Mouse (Mus musculus) left cerebral cortex, adult 8-10 months (tissue): ENCODE data around the gene Fn3krp. TPM values are rescaled to one million over a fixed set of nuclear protein-coding genes. Genes with fewer than 3 reads are reported as not detected.

Experiments
- DNase-seq, 2 experiments: peaks; one replicate each; pipeline ENCODE4 v3.0.0; 2022; ENCODE audit warnings: low spot score in 2 of 2
- total RNA-seq, 4 experiments: library from RNA; stranded (reverse); gene quantifications; 2 replicates each; pipeline ENCODE4 v1.2.4; 2022

Fn3krp gene
- total RNA-seq: 10 to 100 TPM; 47.7 to 52.2 (median 50.9) TPM

DNA sequence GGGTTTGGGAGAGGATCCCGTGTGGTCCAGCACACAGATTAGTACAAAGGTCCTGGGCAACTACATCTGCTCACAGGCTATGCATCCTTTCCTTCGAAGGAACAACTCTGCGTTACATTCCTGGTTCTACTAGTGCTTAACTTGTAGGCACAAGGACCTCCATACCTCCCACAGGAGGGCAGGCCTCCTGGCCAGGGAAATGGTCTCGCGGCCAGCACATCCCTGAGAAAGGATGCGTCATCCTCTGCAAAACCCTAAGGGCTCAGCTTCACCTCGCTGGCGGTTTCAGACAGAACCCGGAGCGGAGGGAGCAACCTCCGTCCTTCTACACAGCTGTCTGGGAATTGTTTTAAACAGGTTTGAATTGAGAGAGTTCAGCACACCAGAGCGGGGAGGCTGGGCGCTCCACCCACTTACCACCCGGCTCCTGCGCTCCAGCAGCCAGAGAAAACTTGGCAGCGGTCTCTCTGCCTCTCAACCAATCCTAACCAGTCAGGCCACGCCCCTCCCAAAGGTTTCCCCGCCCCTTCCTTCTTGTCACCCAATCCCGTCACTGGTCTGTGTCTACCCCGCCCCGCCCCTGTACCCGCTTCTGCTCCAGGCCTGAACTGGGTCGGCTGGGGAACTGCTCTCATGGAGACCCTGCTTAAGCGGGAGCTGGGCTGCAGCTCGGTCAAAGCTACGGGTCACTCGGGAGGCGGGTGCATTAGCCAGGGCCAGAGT lies at the start of gene Fn3krp:
Fn3krp (plus strand) TSS at position 572 of the 723 bp plus-strand sequence.
- DNase-seq: peak; percentile 95 to 99

- DNase-seq: no peak
Measured at GRCm38 (mm10) chr11:121373305-121373704, 47.9 kb upstream of the Fn3krp start.

GRCm38 (mm10) chr11:121378644-121379043 lies 42.6 kb upstream of the Fn3krp start:
- DNase-seq: no peak

DNA sequence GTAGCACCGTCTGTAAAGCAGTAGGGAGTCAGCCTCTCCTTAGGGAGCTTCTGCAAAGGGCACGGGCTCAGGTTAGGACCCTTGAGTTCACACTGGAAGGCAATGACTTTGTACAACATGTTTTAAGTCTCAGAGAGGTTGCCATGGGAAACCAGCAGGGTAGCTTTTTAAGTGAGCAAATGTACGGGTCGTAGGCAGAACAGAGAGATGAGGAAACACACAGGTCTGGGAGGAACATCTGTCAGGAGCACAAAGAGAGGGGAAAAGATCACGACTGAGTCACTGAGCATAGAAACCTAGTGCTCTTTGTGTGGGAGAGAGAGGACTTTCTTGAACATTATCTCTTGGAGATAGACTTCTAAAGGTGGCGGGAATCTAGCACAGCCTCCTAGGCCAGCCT lies 40.9 kb upstream of the Fn3krp start:
- no peak for DNase-seq

DNA sequence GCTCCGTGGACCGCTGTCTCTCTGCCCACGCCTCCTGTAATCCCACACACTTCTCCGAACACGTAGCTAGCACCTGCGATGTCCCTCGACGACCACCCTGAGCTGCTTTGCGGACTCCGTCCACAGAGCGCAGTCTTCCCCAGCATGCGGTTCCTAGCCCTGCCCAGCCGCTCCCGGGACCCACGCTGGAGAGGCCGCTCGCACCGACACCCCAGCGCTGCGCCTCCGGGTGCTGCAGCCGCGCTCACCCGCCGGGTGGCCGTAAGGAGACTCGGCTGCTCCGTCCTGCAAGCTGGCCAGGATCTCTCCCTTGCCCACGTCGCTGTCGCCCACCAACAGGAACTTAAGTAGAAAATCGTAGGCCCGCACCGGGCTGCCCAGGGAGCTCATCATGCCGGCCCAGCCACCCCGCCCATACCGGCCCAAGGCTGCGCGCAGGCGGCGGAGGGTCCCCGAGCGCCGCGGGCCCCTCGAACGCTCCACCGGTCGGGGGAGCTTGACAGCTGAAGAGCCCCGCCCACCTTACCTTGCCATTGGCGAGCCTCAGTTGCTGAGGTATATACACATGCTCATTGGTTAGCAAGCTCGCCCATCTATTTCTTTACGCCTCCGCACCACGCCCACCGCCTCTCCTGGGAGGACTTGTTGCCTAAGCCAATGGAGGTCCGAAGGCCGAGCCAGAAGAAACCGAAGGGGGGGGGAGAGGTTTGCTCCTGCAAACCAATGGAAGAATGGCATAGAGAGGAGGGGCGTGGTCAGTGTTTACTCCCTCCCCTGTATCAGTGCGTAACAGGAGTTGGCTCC lies 33.2 kb upstream of the Fn3krp start, which contains the start of gene Rab40b:
Rab40b (minus strand) TSS at position 502 of the 804 bp plus-strand sequence.
- peak; percentile 78 to 99 for DNase-seq

DNA sequence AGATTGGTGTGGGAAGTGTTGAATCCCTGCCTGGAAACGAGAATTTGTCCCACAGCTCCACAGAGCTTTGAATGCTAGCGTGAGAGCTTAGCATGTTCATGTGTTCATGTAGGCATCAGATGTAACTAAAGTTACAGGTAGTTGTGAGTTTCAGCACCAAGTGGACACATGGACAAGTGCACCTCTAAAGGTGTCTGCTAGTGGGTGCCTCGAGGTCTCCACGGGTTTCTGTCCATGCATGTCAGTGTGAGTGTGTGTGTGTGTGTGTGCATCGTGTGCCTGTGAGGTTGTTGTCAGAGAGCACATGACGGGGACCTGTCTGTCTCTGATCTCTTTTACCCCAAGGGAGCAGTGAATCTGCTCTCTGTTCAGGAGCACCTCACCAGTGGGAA lies 32.7 kb upstream of the Fn3krp start:
- DNase-seq: no peak

GRCm38 (mm10) chr11:121390793-121391192 lies 30.4 kb upstream of the Fn3krp start:
- no peak for DNase-seq

DNA sequence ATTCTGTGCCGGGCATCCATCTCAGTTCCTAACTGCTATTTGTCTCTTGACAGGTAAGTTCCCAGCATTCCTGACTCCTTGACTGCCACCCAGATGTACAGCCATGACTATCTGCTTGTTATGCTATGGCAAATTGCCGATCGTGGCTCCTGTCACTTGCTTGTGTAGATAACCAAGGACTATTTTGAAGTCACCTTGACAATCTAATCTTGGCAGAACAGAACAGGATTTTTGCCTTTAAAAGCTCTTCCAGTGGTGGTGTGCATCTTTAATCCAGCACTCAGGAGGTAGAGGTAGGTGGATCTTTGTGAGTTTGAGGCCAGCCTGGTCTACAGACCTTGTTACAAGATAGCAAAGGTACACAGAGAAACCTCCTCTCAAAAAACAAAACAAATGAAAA lies 28.8 kb upstream of the Fn3krp start:
- DNase-seq: no peak

DNA sequence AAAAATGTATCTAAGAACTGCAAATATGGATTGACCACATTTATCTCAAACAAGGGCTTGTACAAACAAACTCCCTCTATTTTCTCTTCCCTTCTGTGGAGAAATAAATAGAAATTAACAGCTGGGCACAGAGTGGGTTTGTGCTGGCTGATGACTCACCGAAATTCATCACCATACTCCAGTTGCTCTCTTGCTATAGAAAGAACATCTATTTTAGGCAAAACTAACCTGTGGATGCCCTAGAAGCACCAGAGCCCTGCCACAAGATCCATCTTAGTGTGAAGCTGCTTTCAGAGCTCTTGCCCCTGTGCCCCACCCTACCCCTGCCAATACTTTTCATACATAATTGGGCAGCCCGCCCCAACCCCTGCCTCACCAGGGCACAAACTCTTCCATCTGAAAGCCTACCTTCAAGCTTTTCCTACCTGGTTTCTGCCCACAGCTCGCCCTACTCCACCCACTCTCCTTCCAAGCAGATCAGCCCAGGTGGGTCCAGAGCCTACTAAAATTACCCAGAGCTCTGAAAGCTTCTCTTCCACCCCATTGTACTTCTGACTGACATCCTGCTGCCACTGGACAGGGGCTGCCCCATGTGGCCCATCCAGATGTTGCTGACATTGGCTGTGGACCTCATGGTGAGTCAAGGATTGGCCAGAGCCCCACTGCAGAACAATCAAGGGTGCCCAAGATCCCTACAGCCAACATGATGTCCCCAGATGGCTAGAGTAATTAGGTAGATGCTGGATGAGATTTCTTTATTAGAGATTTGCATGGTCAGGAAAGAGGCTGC lies 13.6 kb upstream of the Fn3krp start:
- DNase-seq: peak; percentile 26 to 68

DNA sequence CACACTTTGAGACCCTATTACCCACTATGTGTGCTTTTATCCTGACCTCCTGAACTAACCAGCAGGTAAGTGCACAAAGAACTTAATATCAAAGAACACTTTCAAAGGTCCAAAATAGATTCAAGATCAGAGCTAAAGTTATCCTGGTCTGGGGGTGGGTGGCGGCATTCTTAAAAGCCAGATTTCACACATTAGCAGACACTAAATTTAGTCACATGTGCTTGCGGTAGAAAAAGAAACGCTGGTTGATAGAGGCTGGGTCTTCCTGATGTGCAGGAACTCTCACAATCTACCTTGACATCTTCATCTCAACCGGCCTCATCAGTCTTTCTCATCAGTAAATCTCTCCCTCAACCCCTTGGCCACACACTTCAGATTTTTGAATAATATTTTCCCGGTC lies 6.4 kb upstream of the Fn3krp start:
- DNase-seq: no peak

- no peak for DNase-seq
Measured at GRCm38 (mm10) chr11:121415351-121415750, 5.8 kb upstream of the Fn3krp start.

DNA sequence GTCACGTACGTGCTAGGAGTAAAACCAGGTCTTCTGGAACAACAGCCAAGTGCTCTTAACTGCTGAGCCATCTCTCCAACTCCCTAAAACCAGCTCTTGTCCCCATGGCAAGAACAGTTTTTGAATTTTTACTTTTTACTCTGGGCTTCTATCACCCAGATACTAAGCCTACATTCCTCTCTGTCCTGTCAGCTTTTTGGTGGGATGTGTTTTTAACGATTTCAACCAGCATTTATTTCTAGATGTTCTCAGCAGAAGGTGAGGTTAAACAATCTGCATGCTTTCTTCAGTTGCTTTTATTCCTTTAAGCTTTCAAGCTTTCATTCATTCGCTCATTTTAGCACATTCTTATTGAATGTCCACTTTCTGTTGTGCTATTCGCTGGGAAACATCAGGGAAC lies 3.2 kb upstream of the Fn3krp start:
- DNase-seq: no peak

GRCm38 (mm10) chr11:121418932-121419331 lies 2.3 kb upstream of the Fn3krp start:
- DNase-seq: peak in 1 of 2 experiments; percentile 46

- no peak for DNase-seq
Measured at GRCm38 (mm10) chr11:121420379-121420778, 822 bp upstream of the Fn3krp start.

DNA sequence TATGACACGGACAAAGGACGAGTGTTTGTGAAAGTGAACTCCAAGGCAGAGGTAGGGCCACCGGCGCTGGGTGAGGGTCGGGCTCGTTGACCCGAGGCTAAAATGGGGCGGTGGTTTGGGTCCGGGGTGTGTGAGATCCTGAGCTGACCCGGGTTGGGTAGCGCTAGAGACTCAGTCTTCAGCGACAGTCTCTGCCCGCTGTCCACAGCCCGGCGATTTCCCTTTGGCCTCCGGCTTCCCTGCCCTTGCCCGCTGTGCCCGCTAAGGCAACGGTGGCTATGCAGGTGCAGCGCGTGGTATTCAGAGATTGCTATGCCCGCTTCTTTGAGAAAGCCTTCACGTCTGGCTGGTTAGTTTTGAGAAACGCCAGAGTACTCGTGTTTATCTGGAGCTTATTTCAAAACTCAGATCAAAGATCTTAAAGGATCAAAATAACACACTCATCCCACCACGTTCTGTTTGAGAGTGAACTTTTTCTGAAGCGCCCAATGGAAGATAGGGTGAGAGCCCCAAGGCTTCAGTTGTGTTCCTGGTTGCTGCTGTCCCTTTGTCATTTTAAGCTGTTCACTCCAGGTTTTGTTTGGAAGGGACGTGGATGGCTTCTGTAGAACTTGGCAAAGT lies 462 bp downstream of the Fn3krp start:
- no peak for DNase-seq

DNA sequence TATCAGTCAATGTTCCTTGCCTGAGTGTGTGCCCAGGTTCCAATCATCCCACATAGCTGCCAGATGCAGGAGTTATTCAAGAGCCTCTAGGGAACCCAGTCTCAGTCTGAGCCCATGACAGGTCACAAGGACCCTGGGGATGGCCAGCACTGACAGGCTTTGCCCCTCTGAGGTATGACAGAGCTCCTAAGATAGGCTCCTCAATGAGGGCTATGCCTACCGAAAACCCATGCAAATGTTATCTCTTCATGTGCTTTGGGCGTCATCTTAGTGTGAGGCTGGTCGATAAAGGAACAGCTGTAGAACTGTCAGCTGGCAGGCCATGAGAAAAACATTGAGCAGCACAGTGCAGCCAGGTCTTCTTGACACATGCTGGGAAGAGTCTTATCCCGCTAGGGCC lies 12.2 kb downstream of the Fn3krp start:
- DNase-seq: no peak

- DNase-seq: peak; percentile 89 to 97
Measured at GRCm38 (mm10) chr11:121434156-121435155, 13.3 kb downstream of the Fn3krp start, which contains the start of gene Fn3k. Fn3k (plus strand) TSS chr11:121434913.

GRCm38 (mm10) chr11:121437236-121437635 lies 16.0 kb downstream of the Fn3krp start:
- no peak for DNase-seq

DNA sequence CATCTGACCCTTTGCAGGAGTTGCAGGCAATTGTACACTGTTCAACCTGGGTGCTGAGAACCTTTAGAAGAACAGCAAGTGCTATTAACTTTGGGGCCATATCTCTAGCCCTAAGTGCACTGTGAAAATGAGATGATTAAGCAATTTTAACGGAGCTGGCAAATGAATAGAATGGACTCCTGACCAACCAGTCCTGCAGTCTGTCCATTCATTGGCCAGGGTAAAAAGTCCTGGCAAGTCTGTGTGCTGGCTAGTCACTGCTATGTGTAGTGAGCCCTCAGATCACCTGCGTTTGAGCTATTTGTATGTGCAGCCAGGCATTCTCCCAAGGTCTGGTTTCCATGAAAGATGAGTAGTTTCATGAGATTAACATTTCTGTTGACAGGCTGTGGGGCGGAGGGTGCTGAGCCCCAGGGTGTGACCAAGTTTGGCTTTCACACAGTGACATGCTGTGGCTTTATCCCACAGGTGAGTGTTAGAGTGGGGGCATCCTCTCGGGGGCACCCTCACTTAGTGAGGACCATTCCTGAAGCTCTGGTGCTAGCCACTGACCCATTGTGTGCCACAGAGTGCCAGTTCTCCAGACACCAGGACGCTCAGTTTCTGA lies 18.6 kb downstream of the Fn3krp start:
- DNase-seq: no peak

- no peak for DNase-seq
Measured at GRCm38 (mm10) chr11:121441653-121442052, 20.5 kb downstream of the Fn3krp start.
